Mouse (Mus musculus) G1E (cell line): Measurements from ENCODE around the gene Vipas39. TPM values are rescaled to one million over a fixed set of nuclear protein-coding genes. Genes with fewer than 3 reads are reported as not detected.
"Not testable (repeated sequence)": the region's sequence is repeated elsewhere in the genome, so short reads cannot be mapped to it uniquely, and the experiment has no call there.

Experiments
- ATAC-seq: 2 replicates; pipeline ENCODE4 v1.8.0; 2016; ENCODE audit warnings: mild to moderate bottlenecking; ENCODE audit not compliant: insufficient number of reproducible peaks, poor library complexity, low FRiP score, severe bottlenecking; ENCODE audit errors: extremely low read depth
- DNase-seq: peaks from one replicate; pipeline ENCODE4 v3.0.0; 2012; ENCODE audit warnings: low spot score
- H3K27me3 ChIP-seq: 2 replicates; pipeline ENCODE4 v1.6.1; 2012; ENCODE audit warnings: mild to moderate bottlenecking, low read length, inconsistent platforms; ENCODE audit not compliant: insufficient read depth
- H3K36me3 ChIP-seq: replicated peaks from 2 replicates; pipeline ENCODE3; 2012; ENCODE audit warnings: mild to moderate bottlenecking, inconsistent platforms
- H3K4me1 ChIP-seq: 2 replicates; pipeline ENCODE4 v1.6.1; 2012; ENCODE audit warnings: low read depth, low read length, inconsistent platforms, mixed read lengths; ENCODE audit not compliant: insufficient read depth
- H3K4me3 ChIP-seq: 2 replicates; pipeline ENCODE4 v1.5.1; 2012; ENCODE audit warnings: low read depth, mild to moderate bottlenecking, inconsistent platforms, low read length, moderate library complexity, mixed read lengths
- H3K9me3 ChIP-seq: replicated peaks from 2 replicates; pipeline ENCODE4 v1.6.1; 2012; ENCODE audit warnings: inconsistent platforms
- CTCF ChIP-seq: IDR thresholded peaks from 2 replicates; pipeline ENCODE4 v1.5.1; 2012; ENCODE audit warnings: low read depth, low read length, inconsistent platforms, mixed read lengths
- GATA1 ChIP-seq: IDR thresholded peaks from 2 replicates; pipeline ENCODE4 v1.6.1; 2012; ENCODE audit warnings: borderline replicate concordance, low read length, inconsistent platforms, mixed read lengths
- GATA2 ChIP-seq: IDR thresholded peaks from 2 replicates; pipeline ENCODE4 v1.6.1; 2012; ENCODE audit warnings: low read depth, low read length, inconsistent platforms, borderline replicate concordance
- POLR2AphosphoS5 ChIP-seq: IDR thresholded peaks from 2 replicates; pipeline ENCODE4 v1.6.1; 2012; ENCODE audit warnings: low read depth, low read length, inconsistent platforms; ENCODE audit not compliant: insufficient replicate concordance
- TAL1 ChIP-seq: conservative IDR thresholded peaks from 2 replicates; pipeline ENCODE4 v1.6.1; 2012; ENCODE audit warnings: low read depth, low read length, inconsistent platforms, mixed read lengths
- polyA plus RNA-seq: library from polyadenylated mRNA; stranded (reverse); fragments of >175 nt; gene quantifications from 2 replicates; pipeline ENCODE4 v1.2.3, GENCODE M21; 2012
- total RNA-seq, 2 experiments: library from RNA; stranded (forward) in 1 of 2; stranded (reverse) in 1 of 2; fragments of 200-1000 nt in 1 of 2; fragments of >200 nt in 1 of 2; fragmentation: Nextera tagmentation in 1 of 2; gene quantifications; 2 replicates each; pipeline ENCODE4 v1.2.3; 2014 to 2017

The Vipas39 gene
- total and polyA plus RNA-seq, 3 experiments: 1.2 to 42.4 (median 31.6) TPM

DNA sequence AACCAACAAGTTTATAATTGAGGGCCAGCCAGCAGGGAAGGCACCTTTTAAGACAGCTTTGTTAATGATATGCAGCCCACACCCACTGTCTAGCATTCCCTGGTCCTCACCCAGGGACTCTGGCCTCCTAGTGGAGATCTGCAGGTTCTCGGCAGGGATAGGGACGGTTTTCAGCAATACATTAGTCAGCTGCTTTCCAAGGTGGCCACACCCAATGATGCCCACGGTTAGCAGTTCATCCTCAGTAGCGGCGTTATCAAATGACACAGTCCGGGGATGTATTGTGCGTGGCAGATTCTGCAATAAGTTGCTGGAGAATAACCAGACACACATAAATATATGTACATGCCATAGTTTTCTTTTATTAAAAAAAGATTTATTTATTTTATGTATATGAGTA lies 39.3 kb downstream of the Vipas39 start:
- no peak for DNase-seq
- peaks cover 4% of the 10 kb centered on the region; the same call in 1 of the 2 replicates for H3K27me3 ChIP-seq
- no peak for TF ChIP-seq CTCF
- no peak for TF ChIP-seq GATA2
- TF ChIP-seq TAL1: no peak
- no peak for TF ChIP-seq GATA1
- peaks cover 5% of the 10 kb centered on the region for H3K9me3 ChIP-seq
- H3K4me3 ChIP-seq: no peak overlapping the region
- ATAC-seq: no peak
- H3K36me3 ChIP-seq: no peaks in the 10 kb centered on the region
- H3K4me1 ChIP-seq: peaks cover 9% of the 10 kb centered on the region

- no peak for ATAC-seq
- Histone ChIP-seq H3K9me3 (peaks cover 5% of the 10 kb centered on the region), H3K36me3 (no peaks in the 10 kb centered on the region), H3K4me1 (peaks cover 9% of the 10 kb centered on the region), H3K4me3 (no peak overlapping the region), H3K27me3 (peaks cover 4% of the 10 kb centered on the region; the same call in 1 of the 2 replicates)
- no peak for DNase-seq
- TF ChIP-seq GATA1: no peak
- TF ChIP-seq POLR2AphosphoS5: no peak
- no peak for TF ChIP-seq TAL1
- no peak for TF ChIP-seq CTCF
- no peak for TF ChIP-seq GATA2
These were observed 41.1 kb downstream of the Vipas39 start for GRCm38 (mm10) chr12:87224950-87225349.

- TF ChIP-seq TAL1 (no peak), GATA1 (no peak), POLR2AphosphoS5 (no peak), GATA2 (no peak), CTCF (no peak)
- Histone ChIP-seq H3K27me3 (peaks cover 7% of the 10 kb centered on the region), H3K4me1 (peaks cover 2% of the 10 kb centered on the region; the same call in 1 of the 2 replicates), H3K9me3 (no peaks in the 10 kb centered on the region), H3K4me3 (no peak overlapping the region), H3K36me3 (no peaks in the 10 kb centered on the region)
- ATAC-seq (no peak), DNase-seq (no peak)
These were observed 46.7 kb downstream of the Vipas39 start for GRCm38 (mm10) chr12:87219362-87219761.

DNA sequence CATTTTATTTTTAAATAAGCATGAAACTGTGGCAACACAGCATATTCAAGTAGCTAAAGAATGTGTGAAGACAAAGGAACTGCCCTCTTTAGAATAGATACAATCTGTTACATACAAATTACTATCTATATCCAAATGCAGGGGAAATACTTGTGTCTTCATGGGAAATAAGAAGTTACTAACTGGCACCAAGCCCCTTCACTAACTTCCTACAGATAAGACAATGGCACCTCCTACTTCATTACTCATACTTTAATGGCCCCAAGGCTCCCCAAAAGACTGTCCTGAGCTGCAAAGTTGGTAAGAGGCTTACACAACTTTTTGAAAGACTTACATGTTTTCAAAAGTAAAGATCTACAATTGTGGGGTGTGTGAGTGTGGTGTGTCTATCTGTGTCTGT lies 48.5 kb downstream of the Vipas39 start:
- H3K27me3 ChIP-seq: peaks cover 10% of the 10 kb centered on the region
- peaks cover 9% of the 10 kb centered on the region for H3K4me1 ChIP-seq
- no peaks in the 10 kb centered on the region for H3K9me3 ChIP-seq
- no peak for DNase-seq
- TF ChIP-seq TAL1 (no peak), POLR2AphosphoS5 (no peak), GATA2 (no peak), CTCF (no peak), GATA1 (no peak)
- no peak overlapping the region for H3K4me3 ChIP-seq
- ATAC-seq: no peak
- H3K36me3 ChIP-seq: no peaks in the 10 kb centered on the region

DNA sequence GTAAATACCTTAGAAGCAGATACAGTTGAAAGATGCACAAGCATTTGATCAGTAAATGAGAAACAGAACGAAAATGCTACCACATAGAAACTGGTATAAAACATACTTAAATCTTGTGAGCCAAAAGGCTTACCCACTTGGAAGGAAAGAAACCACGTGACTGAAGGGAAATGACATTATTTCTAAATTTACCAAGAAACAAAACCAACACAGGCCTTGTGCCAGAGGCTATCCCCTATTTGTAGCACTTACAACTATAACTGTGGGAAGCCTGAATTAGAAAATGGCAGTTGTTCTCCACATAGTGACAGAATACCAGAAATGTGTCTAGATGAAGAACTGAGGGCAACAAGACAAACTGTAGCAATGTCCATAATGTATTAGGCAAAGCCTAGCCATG lies 50.0 kb downstream of the Vipas39 start:
- Histone ChIP-seq H3K4me1 (peaks cover 7% of the 10 kb centered on the region; the same call in 1 of the 2 replicates), H3K9me3 (no peaks in the 10 kb centered on the region), H3K36me3 (no peaks in the 10 kb centered on the region), H3K4me3 (no peak overlapping the region), H3K27me3 (peaks cover 12% of the 10 kb centered on the region)
- TF ChIP-seq POLR2AphosphoS5: no peak
- TF ChIP-seq GATA1: no peak
- no peak for TF ChIP-seq CTCF
- no peak for TF ChIP-seq TAL1
- TF ChIP-seq GATA2: no peak
- DNase-seq (no peak), ATAC-seq (no peak)

GRCm38 (mm10) chr12:87212844-87213606 lies 53.0 kb downstream of the Vipas39 start:
- Histone ChIP-seq H3K4me3 (no peak overlapping the region), H3K9me3 (no peaks in the 10 kb centered on the region), H3K4me1 (peaks cover 7% of the 10 kb centered on the region; the same call in 1 of the 2 replicates), H3K36me3 (no peaks in the 10 kb centered on the region), H3K27me3 (peaks cover 5% of the 10 kb centered on the region; the same call in 1 of the 2 replicates)
- TF ChIP-seq CTCF (no peak), GATA2 (no peak), POLR2AphosphoS5 (no peak), TAL1 (no peak), GATA1 (no peak)
- no peak; the same call in 1 of the 2 replicates for ATAC-seq
- no peak for DNase-seq

DNA sequence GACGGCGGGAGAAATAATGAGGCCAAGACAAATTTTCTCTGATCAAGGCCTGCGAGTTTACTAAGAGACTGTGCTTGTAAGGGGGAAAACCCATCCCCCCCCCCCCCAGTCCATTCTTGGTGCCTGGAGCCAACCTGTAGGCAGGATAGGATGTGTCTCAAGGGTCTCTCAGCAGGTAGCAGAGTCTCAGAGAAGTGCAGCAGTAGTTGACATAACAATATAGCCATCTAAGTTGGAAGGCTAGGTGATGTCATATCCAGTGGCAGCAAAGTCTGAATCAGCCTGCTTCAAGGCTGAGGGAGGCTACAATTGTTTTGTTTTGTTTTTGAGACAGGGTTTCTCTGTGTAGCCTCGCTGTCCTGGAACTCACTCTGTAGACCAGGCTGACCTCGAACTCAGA lies 60.3 kb downstream of the Vipas39 start:
- H3K9me3 ChIP-seq, DNase-seq, H3K4me1 ChIP-seq, H3K36me3 ChIP-seq, ATAC-seq, H3K4me3 ChIP-seq, H3K27me3 ChIP-seq: not testable (repeated sequence)
